ENCODE assay signal across 10 mouse cellular contexts in the genomic region with DNA sequence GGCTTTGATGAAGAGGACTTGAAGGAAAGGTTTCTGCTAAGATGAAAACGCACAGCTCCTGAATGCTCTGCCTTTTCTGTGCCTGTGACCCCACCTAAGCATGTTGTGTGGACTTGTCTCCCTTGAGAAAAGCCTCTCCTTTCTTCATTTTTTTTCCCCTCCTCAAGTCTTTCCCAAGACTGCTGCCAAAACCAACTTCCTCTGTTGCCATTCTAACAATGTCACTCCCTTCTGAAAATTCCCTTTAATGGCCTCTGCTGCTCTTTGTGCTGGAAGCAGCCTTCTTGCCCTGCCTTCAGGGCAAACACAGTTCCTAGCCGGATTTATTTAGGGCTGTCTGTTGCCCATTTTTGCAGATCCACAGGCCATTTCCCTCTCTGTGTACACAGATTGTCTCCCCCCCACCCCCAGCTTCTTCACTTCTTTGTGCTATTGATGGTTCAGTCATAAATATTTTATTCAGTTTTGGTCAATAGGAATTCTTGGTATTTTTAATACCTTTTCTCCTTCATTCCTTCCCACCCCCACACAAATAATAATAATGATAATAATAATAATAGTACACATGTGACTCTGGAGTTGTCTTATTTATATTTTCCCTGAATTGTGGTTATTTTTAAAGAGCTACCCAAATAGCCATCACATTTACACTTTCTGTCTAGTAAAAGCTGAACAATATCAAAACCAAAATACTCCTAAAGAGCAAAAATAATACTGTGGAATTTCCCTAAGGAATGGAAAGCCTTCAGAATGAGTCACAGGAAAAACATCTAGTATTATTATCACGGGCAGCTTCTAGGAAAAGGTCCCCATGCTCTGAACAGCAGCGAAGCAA. TPM values are rescaled to one million over a fixed set of nuclear protein-coding genes. Genes with fewer than 3 reads are reported as not detected.
DNase-seq lines count a peak whose midpoint lies in the region; ATAC-seq and TF ChIP-seq lines count a peak whose summit lies in the region.
"Had no signal": no experiment of that assay in that cellular context is flagged by ENCODE, and none has a peak within 500 bp of the region (broad histone marks: within the 10 kb centered on the region; RNA-seq: fewer than 3 reads in every experiment).

No protein-coding gene starts in this region.

- no peak overlapping the region for H3K4me2 ChIP-seq in hindbrain, embryonic 12.5 days (replicated peaks)
- H3K4me2 ChIP-seq in intestine, embryonic 16.5 days (ENCODE audit: low read depth, low read length), result no peak overlapping the region

- ATAC-seq in hindbrain, embryonic 12.5 days (ENCODE audit: low FRiP score), result no peak
- no peak; the same call in 1 of the 2 replicates for ATAC-seq in intestine, embryonic 16.5 days
- no peak for ATAC-seq in megakaryocyte progenitor cell, adult 5-6 weeks (replicated peaks; ENCODE audit: poor library complexity)

- H3K4me3 ChIP-seq in hindbrain, embryonic 10.5 days, result no peak overlapping the region
- no peak overlapping the region for H3K4me3 ChIP-seq in hindbrain, embryonic 12.5 days
- no peak overlapping the region for H3K4me3 ChIP-seq in testis, adult 2 months (ENCODE audit: control insufficient read depth, low read depth, low read length)
- H3K4me3 ChIP-seq in intestine, embryonic 16.5 days (ENCODE audit: low read length), result no peak overlapping the region

- TF ChIP-seq POLR2A in testis, adult 2 months (IDR thresholded peaks at IDR 0.05; ENCODE audit: control insufficient read depth, low read depth, low read length), result no peak

- no peaks in the 10 kb centered on the region for H3K36me3 ChIP-seq in hindbrain, embryonic 10.5 days
- H3K36me3 ChIP-seq in hindbrain, embryonic 12.5 days, result no peaks in the 10 kb centered on the region
- no peaks in the 10 kb centered on the region for H3K36me3 ChIP-seq in testis, adult 2 months (ENCODE audit: control insufficient read depth, insufficient read depth, low read length)
- no peaks in the 10 kb centered on the region for H3K36me3 ChIP-seq in intestine, embryonic 16.5 days (ENCODE audit: control insufficient read depth, insufficient read depth, low read length)

- peak overlapping the region; percentile 45; the same call in 1 of the 2 replicates for H3K27ac ChIP-seq in hindbrain, embryonic 10.5 days
- H3K27ac ChIP-seq in hindbrain, embryonic 12.5 days, result no peak overlapping the region
- H3K27ac ChIP-seq in testis, adult 2 months (ENCODE audit: control insufficient read depth, insufficient read depth, low read depth, low read length), result peak overlapping the region; percentile 47
- H3K27ac ChIP-seq in intestine, embryonic 16.5 days (ENCODE audit: low read length), result no peak overlapping the region

- H3K27me3 ChIP-seq in hindbrain, embryonic 10.5 days (ENCODE audit: insufficient read depth, poor library complexity, severe bottlenecking), result no peaks in the 10 kb centered on the region
- H3K27me3 ChIP-seq in hindbrain, embryonic 12.5 days, result no peaks in the 10 kb centered on the region
- H3K27me3 ChIP-seq in testis, adult 2 months (ENCODE audit: control insufficient read depth, insufficient read depth, low read length), result no peaks in the 10 kb centered on the region
- no peaks in the 10 kb centered on the region for H3K27me3 ChIP-seq in intestine, embryonic 16.5 days (replicated peaks; ENCODE audit: control insufficient read depth, insufficient read depth, low read length)

- DNase-seq in hindbrain, embryonic 10.5 days (ENCODE audit: low spot score), result no peak
- DNase-seq in testis, postnatal 14 days (ENCODE audit: low spot score), result no peak
- DNase-seq in cerebellum, postnatal 14 days, result no peak
- DNase-seq in frontal cortex, postnatal 10 days (ENCODE audit: low spot score in 2 of 2), result no peak
- DNase-seq: adrenal gland, postnatal 25 days; cerebellum, postnatal 25 days had no signal

- H3K9me3 ChIP-seq in hindbrain, embryonic 10.5 days, result no peaks in the 10 kb centered on the region
- H3K9me3 ChIP-seq in hindbrain, embryonic 12.5 days (replicated peaks), result no peaks in the 10 kb centered on the region
- H3K9me3 ChIP-seq in intestine, embryonic 16.5 days (ENCODE audit: control insufficient read depth, low read length), result no peaks in the 10 kb centered on the region

- H3K4me1 ChIP-seq in hindbrain, embryonic 10.5 days (replicated peaks), result peaks cover 8% of the 10 kb centered on the region
- H3K4me1 ChIP-seq in hindbrain, embryonic 12.5 days, result peaks cover 3% of the 10 kb centered on the region; the same call in 1 of the 2 replicates
- H3K4me1 ChIP-seq in testis, adult 2 months (ENCODE audit: control insufficient read depth, insufficient read depth, low read length), result peaks cover 7% of the 10 kb centered on the region
- H3K4me1 ChIP-seq in intestine, embryonic 16.5 days (ENCODE audit: control insufficient read depth, insufficient read depth, low read length), result peaks cover 9% of the 10 kb centered on the region

- 59% methylated on average over 4 of the region's 4 CpGs for WGBS in hindbrain, embryonic 10.5 days
- 62% methylated on average over 4 of the region's 4 CpGs for WGBS in hindbrain, embryonic 12.5 days
- WGBS in intestine, embryonic 16.5 days, result 34% methylated on average over 4 of the region's 4 CpGs

- H3K9ac ChIP-seq in hindbrain, embryonic 12.5 days, result no peak overlapping the region
- H3K9ac ChIP-seq in intestine, embryonic 16.5 days (ENCODE audit: low read depth, low read length), result 0 out of 2 replicates have a peak overlapping the region, but pooled peaks have one; percentile 24

- no peak for TF ChIP-seq CTCF in testis, adult 2 months (IDR thresholded peaks at IDR 0.05; ENCODE audit: control insufficient read depth, insufficient read depth, insufficient replicate concordance, low read depth, low read length)

RNA-seq across cellular contexts. Expression of a gene that starts 12.6 kb away (rescaled TPM):
- polyA plus RNA-seq in hindbrain, embryonic 10.5 days (2016; fragmentation: Nextera tagmentation; extraction: Ambion mirVana), result 151 and 227 TPM in 2 replicates
- 195 and 207 TPM in 2 replicates for polyA plus RNA-seq in hindbrain, embryonic 12.5 days (2016; fragmentation: Nextera tagmentation; extraction: Ambion mirVana)
- polyA plus RNA-seq in testis, adult 2 months (2012; rRNA removed), result 60.4 and 63.7 TPM in 2 replicates
- 250 and 270 TPM in 2 replicates for polyA plus RNA-seq in intestine, embryonic 16.5 days (2015; fragmentation: Nextera tagmentation; extraction: Ambion mirVana)
- total RNA-seq in megakaryocyte progenitor cell, adult 5-6 weeks (2015), result 239 and 256 TPM in 2 replicates
- 218 and 231 TPM in 2 replicates for total RNA-seq in megakaryocyte progenitor cell, adult 5-6 weeks (2017)

RNA-seq across cellular contexts. Expression of a gene that starts 23.5 kb away (rescaled TPM):
- 29.4 and 30.7 TPM in 2 replicates for polyA plus RNA-seq in hindbrain, embryonic 10.5 days (2016; fragmentation: Nextera tagmentation; extraction: Ambion mirVana)
- polyA plus RNA-seq in hindbrain, embryonic 12.5 days (2016; fragmentation: Nextera tagmentation; extraction: Ambion mirVana), result 47.4 and 47.9 TPM in 2 replicates
- 16.5 and 21.6 TPM in 2 replicates for polyA plus RNA-seq in testis, adult 2 months (2012; rRNA removed)
- polyA plus RNA-seq in intestine, embryonic 16.5 days (2015; fragmentation: Nextera tagmentation; extraction: Ambion mirVana), result 22.1 and 22.6 TPM in 2 replicates
- total RNA-seq in megakaryocyte progenitor cell, adult 5-6 weeks (2015), result 56.2 and 78.5 TPM in 2 replicates
- total RNA-seq in megakaryocyte progenitor cell, adult 5-6 weeks (2017), result 74.2 and 76.4 TPM in 2 replicates

Comparison
In these comparisons a context has a peak if more than half of its experiments do, and no peak if none do; other contexts are left out.
1. H3K27ac ChIP-seq: peak in hindbrain, embryonic 10.5 days (single experiment) and testis, adult 2 months (single experiment); none in hindbrain, embryonic 12.5 days (single experiment) and intestine, embryonic 16.5 days (single experiment).